Mouse (Mus musculus) lung, postnatal 4 days (tissue): ENCODE data around the gene Cbx4.

Source experiments
- DNase-seq, 2 experiments: peaks; one replicate each; pipeline ENCODE4 v3.0.0; 2021

The Cbx4 gene

DNA sequence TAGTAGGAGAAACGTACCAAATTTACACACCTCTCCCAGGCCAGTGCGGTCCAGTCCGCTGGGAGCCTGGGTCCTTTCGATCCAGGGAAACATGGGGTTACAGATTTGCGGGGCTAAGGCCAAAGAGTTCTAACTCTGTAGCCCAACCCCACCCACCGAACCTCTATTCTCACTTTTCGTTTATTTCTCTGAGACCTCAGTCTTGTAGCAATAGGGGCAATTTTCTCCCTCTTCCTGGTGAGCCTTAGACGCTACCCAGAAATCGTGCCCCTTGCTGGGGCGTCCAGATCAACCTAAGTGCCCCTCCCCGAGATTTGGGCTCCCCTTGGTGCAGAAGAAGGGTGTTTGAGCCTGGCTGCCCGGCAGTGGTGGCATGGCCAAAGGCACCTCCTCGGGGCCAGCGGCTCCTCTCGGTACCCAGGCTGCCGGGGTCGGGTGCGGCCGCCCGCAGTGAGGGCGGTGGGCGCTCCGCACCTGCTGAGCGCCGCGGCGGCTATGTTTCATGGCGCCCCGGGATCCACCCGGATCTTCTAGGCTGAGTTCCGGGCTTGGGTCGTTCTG lies 30.4 kb downstream of the Cbx4 start:
- DNase-seq: peak; percentile 26 to 38

DNA sequence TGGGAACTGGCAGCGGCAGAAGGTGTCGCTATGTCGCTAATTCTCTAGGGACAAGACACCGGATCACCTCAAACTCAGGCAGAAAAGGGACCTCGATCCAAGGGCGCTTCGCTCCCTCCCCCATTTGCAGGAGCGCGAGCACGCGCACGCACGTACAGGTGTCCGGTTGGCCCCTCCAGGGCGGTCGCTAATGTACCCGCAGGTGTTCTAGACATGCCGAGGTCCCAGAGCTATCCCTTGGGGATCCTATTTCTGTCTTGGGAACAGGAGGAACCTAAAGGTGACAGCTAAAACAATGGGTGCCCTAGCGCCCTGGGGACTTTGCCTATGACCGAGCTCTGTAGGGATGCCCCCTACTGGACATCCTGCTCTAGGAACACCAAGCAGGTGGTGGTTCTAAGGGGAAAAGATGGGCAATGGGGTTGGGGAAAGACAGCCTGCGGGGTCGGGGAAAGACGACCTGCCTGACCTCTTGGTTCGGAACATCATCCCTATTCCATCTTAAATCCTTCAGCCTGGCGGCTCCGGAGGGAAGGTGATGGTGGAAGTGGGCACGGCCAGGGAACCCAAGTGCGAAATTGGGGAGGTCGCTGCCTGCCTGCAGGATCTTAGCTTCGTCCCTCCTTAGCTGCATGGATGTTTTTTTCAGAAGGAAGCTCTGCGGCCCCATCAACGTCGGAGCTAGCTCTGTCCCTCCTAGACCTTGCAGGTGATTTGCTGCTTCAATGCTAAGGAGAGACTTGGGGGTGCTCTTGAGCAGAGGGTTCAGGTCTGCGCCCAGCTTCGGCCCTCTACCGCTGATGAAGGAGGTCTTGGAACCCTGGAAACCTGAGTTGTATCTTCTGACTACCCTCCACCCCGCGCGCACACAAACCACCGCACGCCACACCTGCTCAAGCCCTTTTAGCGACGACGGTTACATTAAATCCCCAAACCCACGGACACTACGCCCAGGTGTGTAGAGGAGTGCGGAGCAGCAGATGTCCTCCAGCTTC lies 31.4 kb downstream of the Cbx4 start:
- peak; percentile 36 to 57 for DNase-seq

DNA sequence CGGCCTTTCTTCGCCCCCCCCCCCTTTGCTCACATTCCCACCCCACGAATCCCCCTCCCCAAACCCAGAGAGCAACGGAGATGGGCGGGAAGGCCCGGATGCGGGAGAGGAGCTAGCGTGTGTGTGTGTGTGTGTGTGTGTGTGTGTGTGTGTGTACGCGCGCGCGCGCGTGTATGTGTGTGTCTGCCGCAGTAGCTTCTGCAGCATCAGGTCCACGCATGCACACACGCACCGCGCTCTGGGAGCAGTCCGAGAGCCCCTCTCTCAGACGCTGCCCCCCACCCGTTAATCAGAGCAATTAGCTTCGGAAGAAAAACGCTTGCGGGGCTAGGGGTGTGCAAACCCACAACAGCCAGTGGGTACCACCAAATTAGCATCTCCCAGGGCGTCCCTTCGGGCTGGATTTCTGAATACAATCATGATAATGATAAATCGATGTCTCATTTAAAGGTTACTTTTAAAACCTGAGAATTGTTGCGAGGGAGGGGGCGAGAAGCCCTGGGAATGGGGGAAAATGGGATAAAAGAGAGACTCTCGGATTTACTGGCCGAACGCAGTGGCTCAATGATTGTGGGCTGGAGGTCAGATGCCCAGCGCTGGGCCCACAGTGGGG lies 32.2 kb downstream of the Cbx4 start:
- peak in 1 of 2 experiments; percentile 24 for DNase-seq

DNA sequence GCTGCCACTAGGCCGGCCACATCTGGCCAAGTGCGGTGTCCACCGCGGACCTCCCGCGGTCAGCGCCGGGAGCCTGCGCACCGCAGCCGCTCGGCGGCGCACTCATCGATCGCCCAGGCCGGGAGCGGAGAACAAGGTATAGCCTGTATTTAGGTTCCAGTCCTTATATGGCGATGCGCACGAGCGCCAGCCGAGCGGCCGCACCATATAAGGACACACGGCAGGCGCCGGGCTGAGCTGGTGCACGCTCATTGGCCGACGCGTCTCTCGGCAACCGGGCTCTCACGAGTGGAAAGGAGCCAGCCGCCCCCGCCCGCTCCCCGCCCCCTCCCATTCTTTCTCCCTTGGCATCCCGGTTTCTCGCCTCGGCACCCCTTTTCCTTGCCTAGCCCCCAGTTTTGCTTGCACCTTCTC lies 32.8 kb downstream of the Cbx4 start:
- DNase-seq: peak; percentile 85 to 89

DNA sequence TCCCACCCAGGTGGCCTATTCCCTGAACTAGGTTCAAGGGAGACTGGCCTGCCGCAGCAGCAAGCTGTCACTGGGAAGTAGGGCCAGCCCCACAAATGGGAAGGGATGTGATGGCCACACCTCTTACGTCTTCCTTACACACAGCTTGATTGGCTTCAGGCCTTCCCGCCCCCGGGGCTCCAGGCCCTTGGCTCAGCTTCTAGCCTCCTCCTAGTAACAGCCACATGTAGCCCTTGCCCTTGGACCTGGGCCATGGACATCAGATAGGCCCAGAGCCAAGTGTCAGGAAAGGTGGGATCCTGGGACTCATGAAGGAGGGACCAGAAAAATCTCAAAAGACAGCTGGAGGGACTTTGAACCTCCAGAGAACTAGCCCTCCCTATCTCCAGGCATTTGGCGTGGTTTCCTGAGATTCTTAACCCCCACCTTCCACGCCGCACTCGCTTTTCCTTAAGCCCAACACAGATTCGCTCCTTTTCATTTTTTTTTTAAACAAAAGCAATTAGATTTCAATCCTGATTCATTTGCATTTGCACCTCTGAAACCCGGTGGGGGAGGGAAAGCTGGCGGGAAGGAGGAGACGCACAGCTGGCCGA lies 33.3 kb downstream of the Cbx4 start:
- DNase-seq: peak; percentile 59 to 73

DNA sequence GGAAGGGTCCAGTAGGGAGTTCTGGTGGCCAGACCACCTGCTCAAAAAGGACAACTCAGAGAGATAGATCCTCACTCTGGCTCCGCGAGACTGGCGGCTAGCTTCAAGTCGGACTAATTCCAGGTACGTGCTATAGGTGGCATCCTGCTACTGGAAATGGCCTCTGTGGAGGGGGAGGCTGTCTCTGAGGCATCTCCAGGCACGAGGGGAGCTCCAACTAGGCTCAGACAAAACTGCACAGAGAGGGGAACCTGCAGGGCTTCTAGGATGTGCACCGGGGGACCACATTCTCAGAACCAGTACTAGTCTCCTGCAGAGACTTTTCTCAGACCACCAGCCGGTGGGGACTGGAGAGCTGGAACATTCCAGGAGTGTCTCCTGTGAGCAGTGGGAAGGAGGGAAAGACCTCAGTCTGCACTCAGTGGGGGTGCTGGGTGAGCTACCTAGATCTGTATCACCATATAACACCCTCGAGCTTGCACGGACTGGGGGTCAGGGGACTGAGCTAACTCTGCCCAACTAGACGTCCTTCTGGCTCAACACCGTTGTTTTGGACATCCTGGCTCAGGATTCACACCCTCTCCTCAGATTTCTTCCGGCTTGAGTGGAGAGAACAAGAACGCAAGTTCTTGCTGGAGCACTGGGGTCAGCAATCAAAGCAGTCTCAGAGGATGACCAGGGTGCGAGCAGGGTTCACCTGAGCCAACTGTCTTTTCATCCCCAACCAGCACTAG lies 33.9 kb downstream of the Cbx4 start:
- peak in 1 of 2 experiments; percentile 52 for DNase-seq

DNA sequence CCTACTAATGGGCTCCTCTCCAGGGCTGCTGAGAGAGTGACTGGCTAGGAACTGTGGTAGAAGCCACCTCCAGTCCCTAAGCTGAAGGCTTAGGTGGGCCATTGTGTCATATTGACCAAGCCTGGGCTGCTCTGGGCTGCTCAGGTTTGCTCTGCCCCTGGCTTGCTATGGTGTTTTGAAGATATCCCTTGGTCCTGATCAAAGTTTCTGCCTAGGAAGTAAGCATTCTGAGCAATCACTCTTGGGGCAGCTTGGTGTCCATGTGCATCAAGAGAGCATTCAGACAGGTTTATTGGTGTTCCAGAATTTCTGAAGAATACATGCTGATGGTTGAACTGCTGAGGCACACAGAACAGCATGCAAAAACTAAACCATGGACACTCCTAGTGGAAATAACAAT lies 34.6 kb downstream of the Cbx4 start:
- DNase-seq: no peak

DNA sequence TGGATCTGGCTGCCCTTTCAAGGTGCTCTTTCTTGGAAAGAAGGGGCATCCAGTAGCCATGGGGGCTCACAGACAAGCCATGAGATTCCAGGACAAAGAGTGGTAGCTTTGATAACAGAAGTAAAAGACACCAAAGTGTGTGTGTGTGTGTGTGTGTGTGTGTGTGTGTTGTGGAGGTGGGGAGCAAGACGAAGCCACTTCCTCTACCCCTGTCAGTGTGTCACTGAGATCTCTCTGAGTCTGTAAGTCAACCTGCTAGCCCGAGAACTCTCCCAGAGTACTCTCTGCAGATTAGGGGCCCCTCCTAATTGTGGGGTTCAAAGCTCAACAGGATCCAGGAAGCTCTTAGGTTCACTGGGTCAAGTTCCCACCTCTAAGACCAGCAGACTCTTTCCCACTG lies 35.7 kb downstream of the Cbx4 start:
- DNase-seq: no peak

DNA sequence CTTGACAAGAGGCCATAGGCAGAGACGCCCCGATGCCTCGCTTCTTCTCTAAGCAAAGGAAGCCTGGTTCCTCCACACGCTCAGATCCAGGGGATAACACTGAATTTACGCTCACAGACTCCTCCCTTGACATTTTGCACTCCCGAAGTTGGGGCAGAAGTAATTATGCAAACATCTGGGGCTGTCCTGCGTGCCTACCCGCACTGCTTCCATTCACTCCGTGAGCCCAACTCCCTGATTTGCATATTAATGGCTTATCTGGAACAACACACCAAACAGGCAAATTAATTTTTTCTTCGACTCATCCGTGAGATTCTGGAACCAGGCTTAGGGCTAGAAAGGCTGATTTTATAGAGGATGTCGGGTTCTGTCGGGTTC lies 37.9 kb downstream of the Cbx4 start:
- no peak for DNase-seq

DNA sequence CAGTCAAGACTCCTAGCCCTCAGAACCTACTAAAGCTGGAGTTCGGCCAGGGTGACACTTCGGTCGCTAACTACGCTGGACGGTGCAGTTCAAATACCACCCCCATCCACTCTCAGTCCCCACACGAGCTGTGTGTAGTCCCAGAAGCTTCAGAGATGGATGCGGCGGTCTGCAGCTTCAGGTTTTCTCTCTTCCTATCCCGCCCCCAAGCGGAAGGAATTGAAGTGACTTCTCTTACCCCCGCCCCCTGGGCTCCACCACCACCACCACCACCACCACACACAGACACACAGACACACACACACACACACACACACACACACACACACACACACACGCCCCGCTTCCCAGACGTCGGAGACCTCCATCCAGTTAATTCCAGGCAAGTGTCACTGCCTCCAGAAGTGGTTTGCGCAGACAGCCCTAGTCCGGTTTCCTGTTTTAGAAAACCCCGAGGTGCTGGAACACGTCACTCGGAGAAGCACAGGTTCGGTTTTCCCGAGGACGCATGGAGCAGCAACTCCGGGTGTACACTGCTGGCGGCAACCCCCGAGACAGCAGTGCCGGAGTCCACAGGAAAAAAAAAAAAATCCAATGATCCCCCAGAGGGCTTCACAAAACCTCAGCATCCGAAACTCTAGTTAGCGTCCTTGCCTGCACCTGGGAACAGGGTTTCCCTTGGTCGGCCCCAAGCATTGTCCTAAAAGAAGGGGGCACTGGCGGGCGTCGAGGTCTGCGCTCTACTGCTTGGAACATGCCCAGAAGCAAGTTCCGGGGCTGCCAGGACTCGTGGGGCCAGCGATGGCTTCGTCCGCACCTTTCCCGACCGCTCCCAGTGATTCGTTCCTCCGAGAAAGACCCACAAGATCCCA lies 38.5 kb downstream of the Cbx4 start:
- peak in 1 of 2 experiments; percentile 48 for DNase-seq

DNA sequence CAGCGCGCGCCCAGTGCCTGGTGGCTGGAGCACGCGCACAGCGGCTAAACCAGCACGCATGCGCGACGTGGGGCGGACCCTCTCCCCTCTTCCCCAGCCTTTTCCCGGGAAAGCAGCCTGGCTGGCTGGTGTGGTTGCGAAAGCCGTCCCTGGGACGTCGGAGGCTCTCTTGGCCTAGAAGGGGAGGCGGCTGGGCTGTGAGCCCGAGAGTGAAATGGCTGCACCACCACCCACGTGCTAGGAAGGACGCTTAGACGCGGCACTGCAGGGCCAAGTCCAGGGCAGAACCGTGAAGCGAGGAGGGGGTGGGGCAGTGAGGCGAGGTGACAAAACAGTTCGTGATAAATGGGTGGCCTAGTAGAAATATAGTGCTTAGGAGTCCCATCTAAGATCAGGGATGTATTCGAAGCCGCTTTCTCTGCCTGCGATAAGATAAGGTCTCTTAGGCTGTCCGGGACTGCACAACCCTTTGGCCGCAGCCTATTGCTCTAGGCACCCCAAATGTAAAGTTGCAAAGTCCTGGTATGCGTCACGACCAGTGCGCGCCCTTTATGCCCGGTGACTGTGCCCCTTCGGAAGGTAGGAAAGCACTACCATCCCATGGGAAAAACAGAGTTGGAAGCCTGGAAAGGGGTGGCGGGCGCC lies 39.3 kb downstream of the Cbx4 start:
- DNase-seq: peak; percentile 78 to 91

DNA sequence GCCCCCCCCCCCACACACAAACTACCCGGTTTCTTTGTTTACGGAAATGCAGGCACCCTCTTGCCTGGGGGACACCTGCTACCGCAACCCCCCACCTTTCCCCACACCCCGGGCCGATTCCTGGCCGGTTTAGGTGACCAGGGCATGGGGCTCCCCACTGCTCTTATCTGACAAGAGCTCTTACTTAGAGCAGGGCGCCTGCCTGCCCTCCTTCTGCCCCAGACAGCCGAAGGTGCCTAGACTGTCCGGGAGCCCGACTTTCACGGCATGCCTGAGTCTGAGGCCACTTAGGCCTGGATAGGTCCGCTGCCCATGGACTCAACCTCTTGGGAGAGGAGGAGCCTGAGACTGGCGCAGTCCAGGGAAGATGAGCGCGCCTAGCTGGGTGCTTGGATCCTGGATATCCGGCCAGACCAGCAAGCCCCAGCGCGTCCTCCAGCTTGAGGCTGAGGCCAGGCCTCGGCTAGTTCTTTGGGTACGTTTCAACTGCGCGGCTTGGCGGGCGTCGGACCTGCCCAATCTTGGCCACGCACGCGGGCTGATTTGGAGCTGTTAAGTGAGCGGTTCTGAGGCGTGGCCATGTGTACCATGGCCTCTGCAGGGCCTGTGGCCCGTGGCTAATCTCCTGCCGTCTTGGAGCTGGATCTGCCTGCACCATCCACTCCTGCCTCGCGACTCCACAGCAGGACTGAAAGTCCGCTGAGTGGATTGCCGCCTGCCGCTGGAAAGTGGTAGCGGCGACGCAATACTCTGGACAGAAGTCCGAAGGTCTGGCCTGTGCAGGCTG lies 41.3 kb downstream of the Cbx4 start:
- DNase-seq: peak; percentile 60 to 64

DNA sequence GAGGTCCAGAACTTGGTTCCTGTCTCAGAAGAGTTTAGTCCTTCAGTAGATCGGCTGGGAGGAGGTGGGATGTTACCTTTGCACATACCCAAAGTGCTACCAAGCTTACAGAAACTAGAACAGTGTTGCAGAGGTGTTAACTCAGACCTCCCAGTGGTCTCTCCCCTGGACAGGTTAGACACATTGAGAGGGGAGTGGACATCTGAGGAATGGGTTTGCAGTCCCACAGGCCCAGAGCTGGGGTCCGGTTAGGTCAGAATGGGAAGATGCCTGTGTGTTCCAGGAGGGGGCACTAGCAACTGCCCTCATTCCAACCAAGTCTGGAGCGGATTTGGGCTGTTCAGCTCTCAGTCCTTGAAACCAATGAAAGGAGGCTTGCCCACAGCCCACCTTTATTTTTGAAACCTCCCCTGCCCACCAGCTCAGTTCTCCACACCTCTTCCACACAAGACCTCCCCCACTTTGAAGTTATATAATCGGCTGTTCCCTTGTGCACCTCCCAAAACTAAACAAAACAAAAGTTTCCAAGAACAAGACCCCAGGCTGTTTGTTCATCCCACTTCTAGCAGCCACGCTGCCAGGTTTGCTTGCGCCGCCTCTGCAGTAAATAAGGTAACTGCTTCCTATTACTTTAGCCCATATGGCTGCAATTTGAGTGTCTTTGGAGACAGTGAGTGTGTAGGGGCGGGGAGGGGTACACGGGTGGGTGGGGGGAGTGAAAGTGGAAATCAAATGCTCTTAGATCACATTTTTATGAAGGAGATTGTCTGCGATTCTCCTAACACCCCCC lies 42.1 kb downstream of the Cbx4 start:
- DNase-seq: peak in 1 of 2 experiments; percentile 51

DNA sequence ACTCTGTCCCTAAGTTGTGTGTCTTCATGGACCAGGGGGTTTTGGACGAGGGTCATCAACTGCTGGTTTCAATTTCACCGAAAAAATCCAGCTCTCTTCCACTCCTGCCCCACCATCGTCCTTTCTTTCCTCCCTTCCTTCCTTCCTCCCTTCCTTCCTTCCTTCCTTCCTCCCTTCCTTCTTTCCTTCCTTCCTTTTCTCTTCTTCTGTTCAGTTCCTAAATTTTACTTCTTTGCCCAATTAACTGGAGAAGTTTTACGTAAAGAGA lies 42.8 kb downstream of the Cbx4 start:
- no peak for DNase-seq

DNA sequence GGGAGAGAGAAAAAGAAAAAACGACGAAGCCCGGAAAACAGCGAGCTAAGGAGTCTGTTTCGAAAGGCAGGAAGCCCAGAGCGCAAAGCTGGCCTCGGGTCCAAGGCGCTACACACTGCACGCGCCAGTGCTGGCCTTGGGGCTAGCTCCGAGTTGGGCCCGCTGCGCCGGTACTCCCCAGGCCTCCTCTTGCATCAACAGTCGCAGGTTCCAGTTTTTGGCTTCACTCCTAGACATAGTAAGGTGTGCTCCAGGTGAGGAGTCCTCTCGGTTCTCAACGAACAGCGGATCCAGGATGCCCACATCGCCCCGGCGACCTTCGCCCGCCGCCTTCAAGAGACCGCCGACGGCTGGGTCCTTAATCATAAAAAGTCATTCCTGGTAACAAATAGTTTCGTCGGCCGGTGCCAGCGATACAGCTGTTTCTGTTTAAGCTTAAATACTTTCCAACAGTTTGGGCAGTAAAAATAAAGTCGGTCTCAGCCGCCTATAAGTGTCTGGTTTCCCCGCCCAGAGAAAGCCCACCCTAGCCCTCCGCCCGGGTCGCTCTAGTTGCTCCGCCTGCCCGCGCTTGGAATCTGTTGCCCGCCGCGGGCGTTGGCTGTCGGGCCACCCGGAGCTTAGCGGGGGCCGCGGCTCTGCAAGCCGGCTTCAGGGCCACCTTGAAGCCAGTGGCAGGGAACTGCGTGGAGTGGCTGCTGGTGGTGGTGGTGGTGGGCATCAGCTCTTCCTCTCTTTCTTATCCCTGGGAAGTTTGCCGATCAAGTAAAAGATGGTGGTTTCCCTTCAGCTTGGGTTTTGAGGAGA lies 43.4 kb downstream of the Cbx4 start:
- peak in 1 of 2 experiments; percentile 32 for DNase-seq

DNA sequence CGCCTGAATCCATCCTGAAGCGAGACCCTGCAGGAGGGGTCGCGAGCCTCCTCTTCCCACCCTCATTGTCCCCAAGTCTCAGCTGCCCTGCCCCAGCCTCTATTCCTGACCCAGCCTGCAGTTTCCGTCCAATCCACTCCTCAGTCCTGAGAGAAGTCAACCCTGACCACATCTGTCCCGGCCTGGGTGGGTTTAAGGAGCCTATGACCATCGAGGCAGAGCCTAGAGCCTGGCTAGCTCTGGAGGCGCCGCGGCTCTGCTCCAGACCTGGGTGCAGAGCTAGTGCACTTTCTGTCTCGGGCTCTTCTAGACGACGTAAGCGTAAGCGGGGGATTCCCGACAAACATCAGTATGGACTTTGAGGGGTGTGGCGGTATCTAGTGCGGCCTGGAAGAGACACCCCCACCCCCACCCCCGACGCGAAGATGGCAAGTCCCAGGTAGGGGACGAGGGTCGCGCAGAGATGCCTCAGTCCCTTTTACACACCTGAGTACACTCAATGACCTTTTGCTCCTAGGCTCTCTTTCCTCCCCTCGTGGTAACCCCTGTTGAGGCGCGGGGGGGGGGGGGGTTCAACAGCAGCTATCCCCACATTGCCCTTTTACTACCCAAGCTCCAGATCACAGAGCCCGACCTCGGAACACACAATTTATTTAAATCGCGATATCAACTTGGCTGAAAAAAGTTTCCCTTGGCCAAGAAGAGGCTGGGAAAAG lies 44.1 kb downstream of the Cbx4 start:
- DNase-seq: peak in 1 of 2 experiments; percentile 19

DNA sequence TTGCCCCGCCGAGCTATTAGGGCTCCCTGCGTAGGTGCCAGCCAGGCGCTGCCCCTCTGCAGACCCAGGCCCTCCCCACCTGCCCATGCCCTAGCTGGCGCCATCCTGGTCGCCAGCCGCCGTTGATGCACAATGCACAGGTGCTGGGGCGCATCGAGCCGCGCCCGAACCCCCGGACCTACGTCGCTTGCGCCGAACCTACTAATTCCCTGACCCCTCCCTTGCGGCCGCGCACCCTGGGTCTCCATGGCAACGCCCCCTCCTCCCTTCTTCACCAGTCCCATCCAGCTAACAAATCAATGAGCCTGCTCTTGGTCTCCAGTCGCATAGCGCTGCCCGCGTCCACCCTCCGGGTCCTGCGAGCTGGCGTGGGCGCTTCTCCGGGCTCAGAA lies 44.7 kb downstream of the Cbx4 start:
- DNase-seq: no peak
